Comparison of ENCODE assay signal across 19 mouse cellular contexts in genomic region chr9:120741521-120741920, GRCm38 (mm10).
DNase-seq lines count a peak whose midpoint lies in the region; ATAC-seq and TF ChIP-seq lines count a peak whose summit lies in the region.
"Had no signal": no experiment of that assay in that cellular context is flagged by ENCODE, and none has a peak within 500 bp of the region (broad histone marks: within the 10 kb centered on the region; RNA-seq: fewer than 3 reads in every experiment).

No protein-coding gene starts in this region.

- no peak overlapping the region for H3K4me2 ChIP-seq in heart, postnatal 0 days (ENCODE audit: low read depth, low read length)
- no peak overlapping the region for H3K4me2 ChIP-seq in intestine, embryonic 15.5 days (replicated peaks)
- H3K4me2 ChIP-seq: embryonic facial prominence, embryonic 13.5 days; forebrain, embryonic 12.5 days; heart, embryonic 12.5 days; hindbrain, embryonic 15.5 days had no signal

- WGBS in heart, postnatal 0 days, result 52% methylated on average over 2 of the region's 2 CpGs
- 82% methylated on average over 2 of the region's 2 CpGs for WGBS in intestine, embryonic 15.5 days

- ATAC-seq in heart, postnatal 0 days (ENCODE audit: insufficient read depth, low read depth), result no peak
- ATAC-seq in intestine, embryonic 15.5 days, result no peak
- ATAC-seq: forebrain, embryonic 16.5 days had no signal

- no peak for TF ChIP-seq EP300 in heart, postnatal 0 days (IDR thresholded peaks at IDR 0.05; ENCODE audit: low read depth)

- DNase-seq in heart, postnatal 0 days (ENCODE audit: low spot score), result no peak
- no peak for DNase-seq in heart, adult 8-10 months (ENCODE audit: low spot score)
- DNase-seq in 3T3-L1 (ENCODE audit: low read depth, low spot score) (peak; percentile 63), NIH3T3 (ENCODE audit: low read depth) (peak; percentile 44)
- peak; percentile 50 to 55 for DNase-seq in adrenal gland, postnatal 36 days
- no peak for DNase-seq in ovary, postnatal 36 days (ENCODE audit: low spot score)
- DNase-seq: cerebellum, adult 11-12 months; cerebellum, adult 9-10 months; cerebellum, postnatal 25 days; gastrocnemius, postnatal 14 days; heart, adult 2 months; heart, postnatal 36 days; kidney, adult 11 months had no signal

- H3K4me3 ChIP-seq in heart, postnatal 0 days (ENCODE audit: low read depth, low read length), result no peak overlapping the region
- H3K4me3 ChIP-seq in intestine, embryonic 15.5 days (replicated peaks), result no peak overlapping the region
- H3K4me3 ChIP-seq: embryonic facial prominence, embryonic 13.5 days; forebrain, embryonic 12.5 days; heart, adult 2 months; heart, embryonic 12.5 days; hindbrain, embryonic 15.5 days had no signal

- no peak overlapping the region for H3K9ac ChIP-seq in heart, postnatal 0 days (replicated peaks; ENCODE audit: low read depth, low read length)
- no peak overlapping the region for H3K9ac ChIP-seq in intestine, embryonic 15.5 days
- H3K9ac ChIP-seq: embryonic facial prominence, embryonic 13.5 days; forebrain, embryonic 12.5 days; heart, embryonic 12.5 days; hindbrain, embryonic 15.5 days had no signal

- H3K27me3 ChIP-seq in heart, postnatal 0 days (ENCODE audit: control insufficient read depth, insufficient read depth, low read length), result no peaks in the 10 kb centered on the region
- H3K27me3 ChIP-seq in intestine, embryonic 15.5 days (replicated peaks), result no peaks in the 10 kb centered on the region
- H3K27me3 ChIP-seq: embryonic facial prominence, embryonic 13.5 days; forebrain, embryonic 12.5 days; heart, embryonic 12.5 days; hindbrain, embryonic 15.5 days had no signal

- 0 out of 2 replicates have a peak, but pooled peaks have one; percentile 1 for TF ChIP-seq CTCF in heart, postnatal 0 days (IDR thresholded peaks at IDR 0.05; ENCODE audit: low read depth)

- H3K9me3 ChIP-seq in heart, postnatal 0 days (replicated peaks; ENCODE audit: control insufficient read depth, low read length), result no peaks in the 10 kb centered on the region
- H3K9me3 ChIP-seq in intestine, embryonic 15.5 days, result no peaks in the 10 kb centered on the region
- H3K9me3 ChIP-seq: embryonic facial prominence, embryonic 13.5 days; forebrain, embryonic 12.5 days; hindbrain, embryonic 15.5 days had no signal

- H3K27ac ChIP-seq in heart, postnatal 0 days (ENCODE audit: low read depth), result no peak overlapping the region
- H3K27ac ChIP-seq in intestine, embryonic 15.5 days, result no peak overlapping the region
- H3K27ac ChIP-seq: embryonic facial prominence, embryonic 13.5 days; forebrain, embryonic 12.5 days; heart, adult 2 months; hindbrain, embryonic 15.5 days had no signal

- H3K4me1 ChIP-seq in heart, postnatal 0 days (ENCODE audit: control insufficient read depth, insufficient read depth), result peaks cover 31% of the 10 kb centered on the region
- peaks cover 20% of the 10 kb centered on the region for H3K4me1 ChIP-seq in intestine, embryonic 15.5 days (replicated peaks)

- H3K36me3 ChIP-seq in heart, postnatal 0 days (replicated peaks; ENCODE audit: control insufficient read depth, insufficient read depth, low read length), result no peaks in the 10 kb centered on the region
- H3K36me3 ChIP-seq in intestine, embryonic 15.5 days, result no peaks in the 10 kb centered on the region
- H3K36me3 ChIP-seq: embryonic facial prominence, embryonic 13.5 days; forebrain, embryonic 12.5 days; heart, embryonic 12.5 days; hindbrain, embryonic 15.5 days had no signal

Comparison
In these comparisons a context has a peak if more than half of its experiments do, and no peak if none do; other contexts are left out.
1. DNase-seq: peak in 3T3-L1 (single experiment), NIH3T3 (single experiment) and adrenal gland, postnatal 36 days (2 of 2); none in heart, postnatal 0 days (single experiment), heart, adult 8-10 months (single experiment) and ovary, postnatal 36 days (single experiment).